Mouse (Mus musculus) midbrain, embryonic 12.5 days (tissue): ENCODE data around the gene Degs1. TPM values are rescaled to one million over a fixed set of nuclear protein-coding genes. Genes with fewer than 3 reads are reported as not detected.
"Not testable (repeated sequence)": the region's sequence is repeated elsewhere in the genome, so short reads cannot be mapped to it uniquely, and the experiment has no call there.

Source experiments
- ATAC-seq: fragments of 200-750 bp; cut with Nextera tagmentation; 2 replicates; pipeline ENCODE4 v1.8.0; 2017; ENCODE audit warnings: low read depth, moderate TSS enrichment, moderate library complexity; ENCODE audit not compliant: low FRiP score
- H3K27ac ChIP-seq: fragments of 300-500 bp; sonication (generic); replicated peaks from 2 replicates; pipeline ENCODE4 v1.5.1; 2016; ENCODE audit warnings: mild to moderate bottlenecking
- H3K27me3 ChIP-seq: fragments of 300-500 bp; sonication (generic); 2 replicates; pipeline ENCODE4 v1.6.1; 2016; ENCODE audit warnings: mild to moderate bottlenecking
- H3K36me3 ChIP-seq: fragments of 300-500 bp; sonication (generic); 2 replicates; pipeline ENCODE4 v1.6.1; 2016
- H3K4me1 ChIP-seq: fragments of 300-500 bp; sonication (generic); 2 replicates; pipeline ENCODE4 v1.6.1; 2016
- H3K4me2 ChIP-seq: fragments of 300-500 bp; sonication (generic); replicated peaks from 2 replicates; pipeline ENCODE4 v1.6.1; 2016; ENCODE audit warnings: mild to moderate bottlenecking, moderate library complexity
- H3K4me3 ChIP-seq: fragments of 300-500 bp; sonication (generic); 2 replicates; pipeline ENCODE4 v1.5.1; 2016; ENCODE audit warnings: mild to moderate bottlenecking
- H3K9ac ChIP-seq: fragments of 300-500 bp; sonication (generic); replicated peaks from 2 replicates; pipeline ENCODE4 v1.6.1; 2016; ENCODE audit warnings: mild to moderate bottlenecking, moderate library complexity
- H3K9me3 ChIP-seq: fragments of 300-500 bp; sonication (generic); 2 replicates; pipeline ENCODE4 v1.6.1; 2016; ENCODE audit warnings: mild to moderate bottlenecking
- WGBS: fragments of 180-500 bp; shearing (Covaris S2); methylation state at CpG from one replicate; pipeline ENCODE4 v1.1.7; 2016; 5-methylcytosine and 5-hydroxymethylcytosine counted together
- polyA plus RNA-seq: library from polyadenylated mRNA; unstranded; fragments of >200 nt; fragmentation: Nextera tagmentation; extraction: Ambion mirVana; gene quantifications from 2 replicates; pipeline ENCODE4 v1.2.1, GENCODE M21; 2016

The Degs1 gene
- polyA plus RNA-seq, 1 experiment from 2014 or later = 62.3 TPM

DNA sequence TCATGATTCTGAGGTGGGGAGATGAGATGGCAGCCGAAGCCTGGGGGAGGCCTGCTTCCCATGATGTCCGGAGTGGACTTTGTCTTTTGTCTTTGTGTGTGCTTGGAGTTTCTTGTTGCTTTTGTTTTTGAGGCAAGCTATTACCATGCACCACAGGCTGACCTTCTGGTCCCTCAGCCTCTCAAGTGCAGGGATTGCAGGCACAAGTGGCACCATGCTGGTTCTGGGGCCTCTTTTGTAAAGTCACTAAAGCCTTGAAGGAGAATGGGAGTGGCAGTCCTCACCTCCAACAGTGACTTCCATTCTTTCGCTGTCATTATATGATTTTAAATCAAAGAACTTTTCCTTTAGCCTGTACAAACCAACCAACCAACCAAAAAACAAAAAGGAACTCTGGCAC lies 14.6 kb upstream of the Degs1 start:
- Histone ChIP-seq H3K27me3 (no peaks in the 10 kb centered on the region), H3K9ac (no peak overlapping the region), H3K36me3 (no peaks in the 10 kb centered on the region), H3K4me1 (no peaks in the 10 kb centered on the region), H3K27ac (no peak overlapping the region), H3K4me3 (no peak overlapping the region), H3K9me3 (peaks cover 4% of the 10 kb centered on the region; the same call in 1 of the 2 replicates), H3K4me2 (no peak overlapping the region)
- ATAC-seq = no peak
- 44% methylated on average over 3 of the region's 3 CpGs for WGBS

DNA sequence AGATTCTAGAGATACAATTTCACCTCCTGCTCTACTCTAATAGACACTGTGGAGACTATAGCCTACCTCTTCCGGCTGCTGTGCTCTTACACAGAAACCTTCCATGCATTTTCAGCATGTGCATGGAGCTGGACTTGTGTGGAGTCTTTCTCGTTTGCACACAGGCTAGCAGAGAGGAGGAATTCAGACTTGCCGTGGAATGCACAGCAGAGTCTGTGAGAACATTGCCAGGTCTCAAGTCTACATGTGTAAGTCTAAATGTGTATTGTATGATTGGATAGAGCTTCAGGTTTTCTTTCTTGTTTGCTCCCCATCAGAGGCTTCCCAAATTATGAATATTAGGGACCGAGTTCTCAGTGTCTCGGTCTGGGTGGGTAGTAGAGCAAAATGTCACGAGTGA lies 14.2 kb upstream of the Degs1 start:
- Histone ChIP-seq H3K4me2 (no peak overlapping the region), H3K27me3 (no peaks in the 10 kb centered on the region), H3K9me3 (peaks cover 4% of the 10 kb centered on the region; the same call in 1 of the 2 replicates), H3K9ac (no peak overlapping the region), H3K4me3 (no peak overlapping the region), H3K36me3 (no peaks in the 10 kb centered on the region), H3K4me1 (no peaks in the 10 kb centered on the region), H3K27ac (no peak overlapping the region)
- ATAC-seq = no peak
- WGBS = 68% methylated on average over 6 of the region's 6 CpGs

DNA sequence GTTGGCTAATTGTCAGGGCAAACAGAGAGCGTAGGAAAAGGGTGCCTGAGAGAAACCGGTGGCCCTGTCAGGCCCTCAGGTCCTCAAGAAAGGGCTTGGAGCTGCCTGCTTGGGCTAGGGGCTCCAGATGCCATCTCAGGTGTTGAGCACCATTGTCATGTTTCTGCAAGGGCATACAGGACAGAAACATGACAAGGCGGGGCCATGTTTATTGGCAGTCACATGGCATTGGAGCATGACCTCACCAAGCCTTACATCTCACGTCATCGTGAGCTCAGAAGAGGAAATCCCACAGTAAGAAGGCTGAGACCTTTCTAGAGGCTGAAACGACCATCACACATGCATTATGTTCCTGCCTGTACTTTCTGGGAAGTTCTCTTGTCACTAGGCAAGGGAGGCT lies 13.5 kb upstream of the Degs1 start:
- H3K27ac ChIP-seq = no peak overlapping the region
- peaks cover 4% of the 10 kb centered on the region; the same call in 1 of the 2 replicates for H3K9me3 ChIP-seq
- WGBS = 87% methylated on average over 6 of the region's 6 CpGs
- no peaks in the 10 kb centered on the region for H3K36me3 ChIP-seq
- H3K4me2 ChIP-seq = no peak overlapping the region
- H3K4me3 ChIP-seq = no peak overlapping the region
- ATAC-seq = no peak
- no peak overlapping the region for H3K9ac ChIP-seq
- H3K4me1 ChIP-seq = no peaks in the 10 kb centered on the region
- no peaks in the 10 kb centered on the region for H3K27me3 ChIP-seq

GRCm38 (mm10) chr1:182292291-182292690 lies 9.7 kb upstream of the Degs1 start:
- Histone ChIP-seq H3K9ac (no peak overlapping the region), H3K27me3 (no peaks in the 10 kb centered on the region), H3K36me3 (no peaks in the 10 kb centered on the region), H3K4me3 (no peak overlapping the region), H3K27ac (no peak overlapping the region), H3K4me2 (no peak overlapping the region), H3K4me1 (no peaks in the 10 kb centered on the region), H3K9me3 (peaks cover 4% of the 10 kb centered on the region; the same call in 1 of the 2 replicates)
- no peak for ATAC-seq
- 83% methylated on average over 4 of the region's 4 CpGs for WGBS

GRCm38 (mm10) chr1:182290741-182291140 lies 8.1 kb upstream of the Degs1 start:
- not testable (repeated sequence) for H3K4me3 ChIP-seq, H3K9me3 ChIP-seq, H3K27ac ChIP-seq, H3K36me3 ChIP-seq, H3K4me1 ChIP-seq, H3K27me3 ChIP-seq, H3K9ac ChIP-seq, H3K4me2 ChIP-seq, ATAC-seq
- WGBS = 94% methylated on average over 3 of the region's 3 CpGs

- WGBS = 73% methylated on average over 2 of the region's 2 CpGs
- no peaks in the 10 kb centered on the region for H3K4me1 ChIP-seq
- H3K4me2 ChIP-seq = no peak overlapping the region
- H3K27ac ChIP-seq = no peak overlapping the region
- H3K4me3 ChIP-seq = no peak overlapping the region
- peaks cover 3% of the 10 kb centered on the region; the same call in 1 of the 2 replicates for H3K9me3 ChIP-seq
- H3K9ac ChIP-seq = no peak overlapping the region
- H3K27me3 ChIP-seq = peaks cover 4% of the 10 kb centered on the region
- no peak for ATAC-seq
- no peaks in the 10 kb centered on the region for H3K36me3 ChIP-seq
Observed at GRCm38 (mm10) chr1:182289781-182290180, 7.2 kb upstream of the Degs1 start.

- H3K4me2 ChIP-seq = no peak overlapping the region
- WGBS = 47% methylated on average over 2 of the region's 2 CpGs
- H3K9ac ChIP-seq = no peak overlapping the region
- H3K27ac ChIP-seq = no peak overlapping the region
- no peak overlapping the region for H3K4me3 ChIP-seq
- no peaks in the 10 kb centered on the region for H3K4me1 ChIP-seq
- no peaks in the 10 kb centered on the region for H3K9me3 ChIP-seq
- peaks cover 12% of the 10 kb centered on the region for H3K27me3 ChIP-seq
- no peaks in the 10 kb centered on the region for H3K36me3 ChIP-seq
- no peak for ATAC-seq
Observed at GRCm38 (mm10) chr1:182288601-182289000, 6.0 kb upstream of the Degs1 start.

DNA sequence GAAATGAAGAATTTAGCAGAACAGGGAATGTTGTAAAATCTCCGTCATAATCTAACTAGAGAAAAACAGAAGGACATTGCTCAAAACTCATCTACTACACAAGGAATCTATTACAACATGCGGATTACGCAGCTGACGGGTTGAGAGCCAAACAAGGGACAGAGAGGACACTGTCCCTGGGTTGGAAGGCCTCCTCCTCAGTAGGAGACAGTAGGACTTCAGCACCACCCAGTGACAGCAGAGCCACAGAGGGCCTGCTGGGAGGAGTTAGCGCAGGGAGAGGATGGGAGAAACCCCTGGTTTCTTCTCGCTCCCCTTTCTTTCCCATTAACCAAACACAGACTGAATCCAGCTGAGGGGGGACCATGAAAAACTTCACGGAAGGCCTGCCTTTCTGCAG lies 5.2 kb upstream of the Degs1 start:
- Histone ChIP-seq H3K4me2 (no peak overlapping the region), H3K9me3 (no peaks in the 10 kb centered on the region), H3K27me3 (peaks cover 18% of the 10 kb centered on the region), H3K9ac (no peak overlapping the region), H3K36me3 (no peaks in the 10 kb centered on the region), H3K27ac (no peak overlapping the region), H3K4me1 (no peaks in the 10 kb centered on the region; the same call in 1 of the 2 replicates), H3K4me3 (no peak overlapping the region)
- ATAC-seq = no peak
- 71% methylated on average over 7 of the region's 7 CpGs for WGBS

- WGBS = 98% methylated on average over 2 of the region's 2 CpGs
- no peak for ATAC-seq
Observed at GRCm38 (mm10) chr1:182284795-182285194, 2.2 kb upstream of the Degs1 start.

DNA sequence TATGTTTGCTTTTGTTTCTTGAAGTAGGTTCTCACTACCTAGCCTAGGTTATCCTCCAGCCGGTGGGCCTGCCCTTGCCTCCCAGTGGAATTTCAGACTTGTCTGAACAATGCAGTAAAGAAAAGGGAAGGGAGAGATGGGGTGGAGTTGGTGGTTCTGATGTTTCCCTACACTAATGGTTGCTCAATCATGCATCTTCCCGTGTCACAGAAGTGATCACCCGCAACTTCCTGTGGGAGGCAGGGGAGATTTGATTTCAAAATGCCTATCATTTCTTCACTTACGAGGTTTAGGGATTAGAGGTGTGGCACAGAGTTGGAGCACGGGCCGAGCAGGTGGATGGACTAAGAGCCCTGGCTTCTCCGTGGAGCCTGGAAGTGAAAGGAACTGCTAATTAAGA lies 627 bp upstream of the Degs1 start:
- no peaks in the 10 kb centered on the region for H3K9me3 ChIP-seq
- H3K36me3 ChIP-seq = peaks cover 8% of the 10 kb centered on the region; the same call in 1 of the 2 replicates
- H3K4me3 ChIP-seq = peak overlapping the region; percentile 73
- H3K4me2 ChIP-seq = peak overlapping the region; percentile 81
- peaks cover 21% of the 10 kb centered on the region for H3K4me1 ChIP-seq
- H3K27ac ChIP-seq = no peak overlapping the region
- peaks cover 18% of the 10 kb centered on the region for H3K27me3 ChIP-seq
- no peak for ATAC-seq
- 24% methylated on average over 7 of the region's 7 CpGs for WGBS
- no peak overlapping the region for H3K9ac ChIP-seq

More at GRCm38 (mm10) chr1:182284795-182285194, 2.2 kb upstream of the Degs1 start:
- no peaks in the 10 kb centered on the region for H3K36me3 ChIP-seq
- H3K27me3 ChIP-seq = peaks cover 18% of the 10 kb centered on the region
- H3K4me1 ChIP-seq = peaks cover 21% of the 10 kb centered on the region
- no peak overlapping the region for H3K4me3 ChIP-seq
- no peak overlapping the region for H3K4me2 ChIP-seq
- no peaks in the 10 kb centered on the region for H3K9me3 ChIP-seq
- H3K27ac ChIP-seq = no peak overlapping the region
- no peak overlapping the region for H3K9ac ChIP-seq

- Histone ChIP-seq H3K27ac (no peak overlapping the region), H3K4me1 (peaks cover 21% of the 10 kb centered on the region), H3K4me3 (peak overlapping the region; percentile 73), H3K9ac (peak overlapping the region; percentile 39; the same call in 1 of the 2 replicates), H3K9me3 (no peaks in the 10 kb centered on the region), H3K27me3 (peaks cover 18% of the 10 kb centered on the region), H3K36me3 (peaks cover 27% of the 10 kb centered on the region), H3K4me2 (peak overlapping the region; percentile 81)
- no peak for ATAC-seq
- 22% methylated on average over 9 of the region's 9 CpGs for WGBS
Observed at GRCm38 (mm10) chr1:182281251-182281711, 1.3 kb downstream of the Degs1 start.

- ATAC-seq = no peak
- H3K36me3 ChIP-seq = peaks cover 32% of the 10 kb centered on the region
- H3K9me3 ChIP-seq = no peaks in the 10 kb centered on the region
- peak overlapping the region; percentile 2; the same call in 1 of the 2 replicates for H3K9ac ChIP-seq
- WGBS = 58% methylated on average over 11 of the region's 11 CpGs
- H3K4me3 ChIP-seq = peak overlapping the region; percentile 73; the same call in 1 of the 2 replicates
- H3K4me2 ChIP-seq = peak overlapping the region; percentile 81
- H3K4me1 ChIP-seq = peaks cover 21% of the 10 kb centered on the region
- no peak overlapping the region for H3K27ac ChIP-seq
- peaks cover 18% of the 10 kb centered on the region for H3K27me3 ChIP-seq
Observed at GRCm38 (mm10) chr1:182280577-182280976, 2.0 kb downstream of the Degs1 start.

- Histone ChIP-seq H3K9me3 (no peaks in the 10 kb centered on the region), H3K4me3 (no peak overlapping the region), H3K27me3 (peaks cover 17% of the 10 kb centered on the region), H3K9ac (no peak overlapping the region), H3K4me2 (peak overlapping the region; percentile 81; the same call in 1 of the 2 replicates), H3K27ac (no peak overlapping the region), H3K4me1 (peaks cover 21% of the 10 kb centered on the region), H3K36me3 (peaks cover 37% of the 10 kb centered on the region)
- WGBS = 92% methylated on average over 6 of the region's 6 CpGs
- no peak for ATAC-seq
Observed at GRCm38 (mm10) chr1:182280046-182280445, 2.6 kb downstream of the Degs1 start.
